Mouse (Mus musculus) liver, embryonic 14.5 days (tissue): ENCODE data around the gene Kcp.

Source experiments
- CTCF ChIP-seq: IDR thresholded peaks from 2 replicates; pipeline ENCODE4 v1.5.1; 2016; ENCODE audit warnings: antibody characterized with exemption, low read depth, control low read depth
- EP300 ChIP-seq: IDR thresholded peaks from 2 replicates; pipeline ENCODE4 v1.6.1; 2016; ENCODE audit warnings: antibody characterized with exemption, low read depth

DNA sequence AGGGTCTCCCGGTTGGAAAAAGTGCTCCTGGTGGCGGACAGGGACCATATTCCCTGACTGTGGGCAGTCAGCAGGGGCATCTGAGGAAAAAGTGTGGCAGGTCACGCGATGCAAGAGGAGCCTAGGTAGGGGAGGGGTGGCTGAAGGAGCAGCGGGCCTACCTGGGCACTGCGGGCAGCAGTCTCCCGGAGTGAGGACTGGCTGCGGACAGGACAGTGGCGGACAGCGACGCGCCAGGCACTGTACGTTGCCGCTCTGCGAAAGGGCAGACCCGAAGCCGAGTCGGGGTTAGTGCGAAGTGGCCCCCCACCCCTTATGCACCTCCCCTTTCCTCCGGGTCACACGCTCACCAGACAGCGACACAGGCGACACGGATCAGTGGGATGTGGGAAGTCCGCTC lies 11.5 kb downstream of the Kcp start:
- TF ChIP-seq CTCF (no peak), EP300 (no peak)
